Mouse (Mus musculus): Measurements from ENCODE around the gene Lrsam1.

Lrsam1 gene

GRCm38 (mm10) chr2:32902126-32902525 lies 59.3 kb downstream of the Lrsam1 start:
- no peak for DNase-seq (ENCODE audit: extremely low read depth, low read depth, low spot score)

DNA sequence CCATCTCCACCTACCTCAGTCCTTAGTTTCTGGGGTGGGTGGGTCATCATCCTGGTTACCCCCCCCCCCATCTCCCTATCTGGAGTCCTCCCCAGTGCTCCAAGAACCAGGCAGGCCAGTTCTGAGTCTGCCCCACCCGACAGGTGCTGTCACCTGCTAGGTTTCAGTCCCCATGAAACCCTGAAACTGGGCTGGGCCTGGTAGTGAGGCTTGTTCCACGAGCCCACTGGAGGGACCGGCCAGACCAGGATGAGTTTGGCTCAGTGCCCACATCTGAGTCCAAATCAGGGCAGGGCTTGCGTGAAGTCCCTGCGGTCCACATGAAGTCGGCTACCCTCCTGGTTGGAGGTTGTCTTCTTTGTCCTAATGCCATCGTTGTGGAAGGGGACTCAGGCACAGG lies 62.4 kb downstream of the Lrsam1 start:
- no peak for DNase-seq (ENCODE audit: extremely low read depth, low read depth, low spot score)

GRCm38 (mm10) chr2:32896507-32897147 lies 64.8 kb downstream of the Lrsam1 start:
- DNase-seq (ENCODE audit: extremely low read depth, low read depth, low spot score): no peak

DNA sequence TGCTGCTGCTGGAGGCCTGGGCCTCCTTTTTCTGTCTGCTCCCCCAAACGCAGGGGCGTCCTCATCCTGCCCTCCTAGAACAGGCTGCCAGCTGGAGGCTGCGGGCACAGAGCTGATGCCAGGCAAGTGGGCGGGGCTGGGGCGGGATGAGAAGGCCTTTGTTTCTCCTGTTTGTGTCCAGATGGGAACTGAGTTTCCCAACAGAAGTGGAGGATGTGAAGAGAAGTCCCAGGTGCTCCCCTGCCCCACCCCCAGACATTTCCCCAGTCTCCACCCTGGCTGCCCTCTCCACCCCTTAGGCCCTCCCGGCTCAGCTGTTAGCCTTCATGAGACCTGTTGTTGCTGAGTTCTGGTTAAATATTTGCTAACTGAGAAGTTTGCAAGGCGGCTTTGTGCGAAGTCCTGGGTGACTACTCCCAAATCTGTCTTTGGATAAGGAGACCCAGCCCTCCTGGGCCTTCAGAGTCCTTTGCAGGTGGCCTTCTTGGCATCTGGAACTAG lies 65.8 kb downstream of the Lrsam1 start:
- DNase-seq (ENCODE audit: extremely low read depth, low read depth, low spot score): no peak

DNA sequence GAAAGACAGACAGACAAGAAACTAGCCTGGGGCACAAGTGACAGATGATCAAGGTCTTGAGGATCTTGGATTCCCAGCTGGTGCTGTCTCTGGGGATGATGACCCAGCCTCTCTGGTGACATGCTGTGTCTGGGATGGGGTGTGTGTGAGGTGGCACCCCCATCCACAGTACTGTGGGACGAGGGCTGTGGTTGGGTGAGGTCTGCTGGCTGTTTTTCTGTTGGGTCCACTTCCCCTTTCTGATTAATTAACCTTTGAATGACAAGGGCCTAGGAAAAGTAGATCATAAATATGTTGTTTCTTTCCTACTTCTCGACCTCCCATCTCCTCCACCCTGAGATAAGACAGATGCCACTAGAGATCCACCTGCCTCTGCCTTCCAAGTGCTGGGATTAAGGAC lies 67.3 kb downstream of the Lrsam1 start:
- DNase-seq (ENCODE audit: extremely low read depth, low read depth, low spot score): no peak

DNA sequence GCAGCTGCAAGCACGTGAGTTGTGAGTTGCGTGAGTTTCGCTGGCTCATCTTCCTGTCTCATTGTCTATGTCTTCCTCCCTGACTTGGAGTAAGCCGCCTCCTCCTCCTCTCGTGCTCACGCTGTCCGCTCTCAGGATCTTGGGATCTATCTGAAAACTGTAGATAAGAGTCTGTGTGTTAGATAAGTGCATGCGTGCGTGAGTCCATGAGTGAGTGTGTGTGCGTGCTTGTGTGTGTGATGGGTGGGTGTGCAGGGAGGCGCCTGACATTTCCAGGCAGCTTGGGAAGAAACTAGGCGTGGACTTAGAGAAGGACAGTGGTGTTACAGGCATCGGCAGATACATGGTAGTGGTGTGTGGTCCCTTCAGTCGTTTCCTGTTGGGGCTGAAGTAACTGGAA lies 68.9 kb downstream of the Lrsam1 start:
- no peak for DNase-seq (ENCODE audit: extremely low read depth, low read depth, low spot score)

DNA sequence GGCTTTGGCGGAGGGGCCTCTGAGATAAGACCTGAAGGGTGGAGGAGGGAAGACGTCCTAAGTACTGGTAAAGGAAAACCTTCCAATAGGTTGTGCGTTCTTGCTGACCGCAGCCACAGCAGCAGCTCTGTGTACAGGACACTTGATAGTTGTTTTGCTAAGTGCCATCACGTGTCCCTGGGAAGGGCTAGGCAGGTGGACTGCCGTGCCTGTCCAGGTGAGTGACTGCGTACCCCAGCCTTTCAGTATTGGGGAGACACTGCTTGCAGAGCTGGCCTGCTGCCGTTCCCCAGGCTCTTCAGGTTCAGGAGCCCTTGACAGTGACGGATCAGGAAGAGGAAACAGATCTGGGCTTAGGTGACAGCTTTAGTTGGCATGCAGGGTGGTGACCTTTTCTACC lies 70.1 kb downstream of the Lrsam1 start:
- DNase-seq (ENCODE audit: extremely low read depth, low read depth, low spot score): no peak

DNA sequence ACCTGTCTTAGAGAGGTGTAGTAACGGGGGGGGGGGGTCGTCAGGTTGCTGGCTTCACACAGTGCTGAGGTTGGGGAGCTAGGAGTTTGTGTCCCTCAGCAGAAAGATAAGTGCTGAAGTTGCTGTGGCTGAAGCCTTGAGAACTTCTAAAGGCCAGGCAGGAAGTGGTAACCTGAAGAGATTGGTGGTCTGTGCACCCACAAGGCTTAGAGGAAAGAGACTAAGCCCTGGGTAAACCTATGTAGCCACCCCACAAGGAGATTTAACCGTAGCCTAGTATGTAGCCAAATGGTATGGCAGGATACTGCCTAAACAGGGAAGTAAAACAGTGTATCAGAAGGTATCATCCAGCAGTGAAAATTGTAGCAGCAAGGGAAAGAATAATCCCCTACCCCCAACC lies 71.1 kb downstream of the Lrsam1 start:
- no peak for DNase-seq (ENCODE audit: extremely low read depth, low read depth, low spot score)

DNA sequence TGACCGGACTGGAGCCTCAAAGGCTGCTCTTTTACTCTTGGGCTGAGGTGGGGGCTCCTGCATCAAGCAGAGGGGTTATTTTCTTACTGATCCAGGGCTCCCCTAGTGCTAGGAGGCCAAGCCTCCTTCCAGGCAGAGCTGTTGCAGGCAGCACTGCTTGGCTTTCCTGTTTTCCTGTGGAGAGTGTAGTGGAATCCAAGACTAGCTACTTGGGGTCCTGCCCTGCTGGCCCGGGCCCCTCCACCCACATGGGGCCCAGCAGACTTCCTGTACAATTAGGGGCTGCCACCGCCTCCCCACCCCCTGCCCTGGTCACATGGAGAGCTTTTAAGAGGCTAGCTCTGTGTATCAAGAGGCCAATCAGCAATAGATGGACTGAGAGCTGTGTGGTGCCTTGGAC lies 72.9 kb downstream of the Lrsam1 start:
- no peak for DNase-seq (ENCODE audit: extremely low read depth, low read depth, low spot score)

DNA sequence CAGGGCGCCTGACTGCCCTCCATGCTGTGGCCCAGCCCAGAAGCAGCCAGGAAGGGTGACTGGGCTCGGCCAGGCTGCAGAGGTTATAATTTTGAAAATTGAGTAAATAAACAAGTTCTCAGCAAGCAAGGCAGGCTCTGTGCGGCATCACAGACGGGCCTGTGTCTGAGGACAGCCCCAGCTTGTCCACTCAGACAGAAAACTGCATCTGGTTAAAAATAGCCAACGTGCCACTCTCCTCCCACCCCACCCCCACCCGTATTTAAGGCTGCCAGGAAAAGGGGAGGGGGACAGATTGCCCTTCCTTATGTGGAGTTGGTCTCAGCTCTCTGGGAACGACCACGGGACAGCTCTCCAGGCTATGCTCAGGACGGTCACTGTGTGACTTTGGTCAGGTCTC lies 73.4 kb downstream of the Lrsam1 start:
- no peak for DNase-seq (ENCODE audit: extremely low read depth, low read depth, low spot score)

DNA sequence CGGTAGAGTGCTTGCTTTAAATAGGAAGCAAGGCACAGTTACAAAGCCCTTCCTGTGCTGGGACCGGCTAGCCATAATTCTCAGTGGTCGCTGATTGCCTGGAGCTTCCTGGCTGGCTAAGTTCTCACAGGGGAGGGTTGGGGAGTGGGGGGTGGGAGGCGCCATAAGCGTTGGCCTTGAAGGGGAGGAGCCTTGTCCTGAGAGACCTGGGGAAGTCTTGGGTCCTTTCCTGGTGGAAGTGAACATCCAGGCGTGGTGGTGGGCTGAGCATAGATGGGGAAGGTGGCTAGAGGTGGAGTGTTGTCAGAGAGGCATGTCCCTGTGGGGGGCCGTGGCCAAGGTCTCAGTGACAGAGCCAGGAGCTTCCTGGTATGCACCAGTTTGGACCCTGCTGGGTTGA lies 76.7 kb downstream of the Lrsam1 start:
- no peak for DNase-seq (ENCODE audit: extremely low read depth, low read depth, low spot score)

GRCm38 (mm10) chr2:32882283-32883043 lies 79.0 kb downstream of the Lrsam1 start:
- DNase-seq (ENCODE audit: extremely low read depth, low read depth, low spot score): no peak

GRCm38 (mm10) chr2:32881723-32882122 lies 79.7 kb downstream of the Lrsam1 start:
- DNase-seq (ENCODE audit: extremely low read depth, low read depth, low spot score): no peak

DNA sequence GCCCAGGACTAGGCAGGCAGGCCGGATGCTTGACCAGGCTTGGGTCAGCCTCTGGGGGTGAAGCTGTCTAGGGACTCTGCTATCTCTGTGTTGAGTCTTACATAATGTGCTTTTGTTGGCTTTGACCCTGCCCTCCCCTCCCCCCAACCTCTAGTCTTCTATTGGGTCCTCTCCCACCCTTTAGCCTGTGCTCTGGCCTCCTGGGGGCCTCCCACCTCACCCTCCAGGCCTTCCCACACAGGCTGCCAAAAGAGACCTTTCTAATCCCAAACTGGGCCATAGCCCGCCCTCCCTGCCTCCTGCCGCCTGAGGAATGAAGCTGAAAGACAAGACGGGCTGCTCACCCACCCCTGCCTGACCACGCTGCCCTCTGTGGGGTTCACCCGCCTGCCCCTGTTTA lies 80.4 kb downstream of the Lrsam1 start:
- no peak for DNase-seq (ENCODE audit: extremely low read depth, low read depth, low spot score)

GRCm38 (mm10) chr2:32879593-32879992 lies 81.8 kb downstream of the Lrsam1 start:
- DNase-seq (ENCODE audit: extremely low read depth, low read depth, low spot score): no peak

DNA sequence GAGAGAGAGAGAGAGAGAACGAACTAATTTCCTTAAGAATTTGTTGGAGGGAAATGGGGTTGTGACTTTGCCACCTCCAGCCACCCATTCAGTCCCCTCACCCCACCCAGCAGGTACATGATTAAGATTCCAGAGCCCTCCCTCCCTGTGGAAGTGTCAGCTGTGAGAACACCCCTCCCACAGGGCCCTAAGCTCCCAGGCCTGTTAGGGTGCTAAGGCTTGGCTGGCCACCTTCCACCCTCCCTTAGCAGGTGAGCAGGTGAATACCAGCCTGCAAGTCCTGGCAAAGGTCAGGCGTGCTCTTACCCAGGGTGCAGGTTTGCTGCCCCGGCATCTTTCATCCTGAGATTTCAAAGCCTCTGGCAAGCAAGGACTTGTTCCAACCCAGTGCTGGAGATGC lies 83.0 kb downstream of the Lrsam1 start:
- peak; percentile 86 for DNase-seq (ENCODE audit: extremely low read depth, low read depth, low spot score)

- no peak for DNase-seq (ENCODE audit: extremely low read depth, low read depth, low spot score)
Measured at GRCm38 (mm10) chr2:32877761-32878393, 83.5 kb downstream of the Lrsam1 start.

DNA sequence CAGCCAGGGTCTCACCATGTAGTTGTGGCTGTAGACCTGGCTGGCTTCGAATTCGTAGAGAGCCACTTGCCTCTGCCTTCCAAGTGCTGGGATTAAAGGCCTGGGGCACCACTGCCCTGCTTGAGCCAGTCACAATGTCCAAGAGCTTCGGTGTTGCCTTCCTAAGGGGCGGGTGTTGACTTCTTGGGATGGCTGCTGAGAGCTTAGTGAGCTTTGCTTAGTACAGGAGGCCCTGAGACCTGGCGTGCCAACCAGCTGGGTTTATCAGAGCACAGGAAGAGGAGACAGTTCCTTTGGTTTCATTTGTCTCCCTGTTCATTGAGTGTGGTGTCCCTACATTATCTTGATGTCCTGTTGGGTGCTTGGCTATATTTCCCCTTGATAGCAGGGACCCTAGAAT lies 84.1 kb downstream of the Lrsam1 start:
- DNase-seq (ENCODE audit: extremely low read depth, low read depth, low spot score): no peak

GRCm38 (mm10) chr2:32876490-32877302 lies 84.7 kb downstream of the Lrsam1 start:
- no peak for DNase-seq (ENCODE audit: extremely low read depth, low read depth, low spot score)

GRCm38 (mm10) chr2:32875675-32876489 lies 85.5 kb downstream of the Lrsam1 start, which contains the start of gene Fam129b:
Gene Fam129b, plus strand, starts transcription at chr2:32876114.
- peak; percentile 88 for DNase-seq (ENCODE audit: extremely low read depth, low read depth, low spot score)

Data from fat pad, adult 2 months (tissue).